Mouse (Mus musculus) spleen, adult 12 weeks (tissue): ENCODE data around the gene Kctd21.

Experiments used
- DNase-seq: peaks from one replicate; pipeline ENCODE4 v3.0.0; 2022; ENCODE audit warnings: low spot score

The Kctd21 gene

DNA sequence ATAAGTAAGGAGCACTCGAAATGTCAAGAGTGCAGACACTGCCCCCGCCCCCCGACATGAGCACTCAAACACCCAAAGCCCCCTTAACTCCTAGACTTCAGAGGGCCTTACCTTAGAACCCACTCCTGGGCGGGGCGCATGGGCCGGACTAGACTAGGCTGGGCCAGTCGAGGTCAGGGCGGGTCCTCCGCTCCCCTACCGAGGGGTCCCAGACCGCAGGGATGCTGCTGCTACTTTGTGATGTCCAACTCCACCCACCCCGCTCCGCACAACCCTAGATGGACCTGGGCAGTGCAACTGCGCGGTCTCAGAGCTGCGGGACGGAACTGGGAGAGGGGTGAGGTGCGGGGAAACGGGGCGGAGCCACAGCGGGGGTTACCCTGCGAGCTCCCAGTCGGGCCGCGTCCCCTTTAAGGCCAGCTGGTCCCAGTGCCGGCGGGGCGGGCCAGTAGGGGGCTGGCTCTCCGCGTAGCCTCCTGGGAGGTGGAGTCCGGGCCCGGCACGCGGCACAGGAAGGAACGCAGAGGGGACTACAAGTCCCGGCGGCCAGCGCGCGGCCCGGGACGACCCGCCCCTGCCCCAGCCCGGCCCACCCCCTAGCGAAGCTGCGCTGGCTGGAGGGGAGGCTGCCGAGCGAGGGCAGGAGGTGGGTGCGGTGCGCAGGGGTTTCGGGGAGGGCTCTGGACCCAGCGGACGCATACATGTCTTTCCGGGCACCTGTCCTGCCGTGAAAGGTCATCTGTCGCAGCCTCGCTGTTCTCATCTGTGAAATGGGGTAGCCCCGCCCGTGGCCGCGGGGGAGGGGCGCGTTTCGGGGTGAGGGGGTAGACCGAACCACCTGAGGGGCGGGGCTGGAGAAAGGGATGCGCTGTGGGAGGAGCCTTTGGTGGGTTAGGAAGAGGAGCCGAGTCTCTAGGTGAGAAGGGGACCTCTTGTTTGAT is at the start of gene Kctd21, which contains the start of gene Usp35:
Gene Kctd21, plus strand, starts transcription at position 602 of the 941 bp plus-strand sequence.
Gene Usp35, minus strand, starts transcription at position 295 of the 941 bp plus-strand sequence.
- DNase-seq: peak; percentile 80

DNA sequence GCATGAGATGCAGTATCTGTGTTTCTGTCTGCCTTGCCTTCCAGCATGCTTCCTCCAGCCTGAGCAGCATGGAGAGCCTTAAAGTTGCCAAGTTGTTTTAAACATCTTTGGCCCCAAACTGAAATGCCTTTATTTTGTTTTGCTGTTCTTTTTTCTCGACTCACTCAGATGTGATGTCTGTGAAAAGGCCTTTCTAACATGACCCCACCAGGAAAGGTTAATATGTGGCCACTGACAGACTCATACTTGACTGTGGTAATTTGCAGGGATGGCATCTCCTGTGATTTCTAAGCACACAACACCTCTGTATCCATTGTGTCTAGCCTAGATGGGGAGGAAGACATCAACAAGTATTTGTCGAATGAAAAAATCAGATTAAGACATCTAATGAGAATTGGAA is 35.1 kb upstream of the Kctd21 start:
- DNase-seq: no peak

DNA sequence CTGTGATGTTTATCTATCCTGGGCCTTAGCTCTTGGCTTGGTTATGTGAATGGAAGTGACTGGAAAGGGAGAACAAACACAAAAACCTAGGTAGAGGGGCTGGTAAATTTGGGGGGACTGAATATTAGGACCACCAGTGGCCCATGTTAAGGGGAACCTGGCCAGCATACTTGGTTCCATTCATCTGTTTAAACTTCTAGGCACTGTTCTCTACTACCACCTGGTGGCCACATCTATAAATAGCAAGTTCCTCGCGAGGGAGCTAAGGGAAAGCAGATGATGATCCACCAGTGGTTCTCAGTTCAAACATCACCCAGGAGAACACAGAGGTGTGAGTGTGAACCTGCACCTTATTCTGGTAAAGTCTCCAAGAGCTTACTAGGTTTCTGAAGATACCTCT is 34.7 kb upstream of the Kctd21 start:
- peak; percentile 21 for DNase-seq

GRCm38 (mm10) chr7:97298279-97298678 is 33.8 kb upstream of the Kctd21 start:
- DNase-seq: no peak

DNA sequence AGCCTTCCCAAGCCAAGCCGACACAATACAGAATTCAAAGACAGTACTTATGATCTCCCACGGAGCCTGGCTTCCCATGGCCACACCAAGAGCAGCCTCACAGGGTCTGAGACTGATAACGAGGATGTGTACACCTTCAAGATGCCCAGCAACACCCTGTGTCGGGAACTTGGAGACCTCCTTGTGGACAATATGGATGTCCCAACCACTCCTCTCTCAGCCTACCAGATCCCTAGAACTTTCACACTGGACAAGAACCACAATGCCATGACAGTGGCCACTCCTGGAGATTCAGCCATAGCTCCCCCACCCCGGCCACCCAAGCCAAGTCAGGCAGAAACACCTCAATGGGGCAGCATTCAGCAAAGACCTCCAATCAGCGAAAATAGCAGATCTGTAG is 33.2 kb upstream of the Kctd21 start:
- no peak for DNase-seq

DNA sequence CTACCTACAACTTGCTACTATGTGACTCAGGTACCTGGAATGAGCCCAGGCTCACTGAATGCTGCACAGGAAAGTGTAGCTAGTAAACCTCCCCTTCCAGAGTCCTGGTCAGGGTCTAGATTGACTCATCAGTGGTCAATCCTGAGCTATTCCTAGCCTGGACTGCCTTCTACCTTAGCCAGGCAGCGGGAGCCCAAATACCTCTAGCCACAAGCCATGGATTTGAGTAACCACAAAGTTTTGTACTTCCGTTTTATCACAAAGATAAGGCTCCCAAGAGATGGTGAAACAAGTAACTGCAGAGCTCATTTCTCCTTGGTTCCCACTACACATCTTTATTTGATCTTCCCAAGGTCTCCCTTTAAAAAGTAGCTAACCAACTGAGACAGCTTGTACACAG is 31.2 kb upstream of the Kctd21 start:
- no peak for DNase-seq

- DNase-seq: no peak
Measured at GRCm38 (mm10) chr7:97301321-97301720, 30.8 kb upstream of the Kctd21 start.

DNA sequence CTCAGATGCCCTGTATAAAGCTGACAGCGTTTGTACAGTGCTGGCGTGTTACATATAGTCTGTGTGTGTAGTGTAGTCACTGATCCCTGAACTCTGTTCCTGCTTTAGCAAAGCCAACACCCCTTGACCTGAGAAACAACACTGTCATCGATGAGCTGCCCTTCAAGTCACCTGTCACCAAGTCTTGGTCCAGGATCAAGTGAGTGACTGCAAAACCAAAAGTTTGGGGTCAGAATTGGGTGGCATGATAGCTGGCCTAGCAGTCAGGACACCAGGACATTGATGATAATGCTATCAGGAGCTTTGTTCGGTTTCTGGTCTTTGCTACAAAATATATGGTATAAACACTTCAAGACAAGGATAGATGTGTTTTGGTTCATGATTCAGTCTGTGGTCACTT is 29.9 kb upstream of the Kctd21 start:
- no peak for DNase-seq

DNA sequence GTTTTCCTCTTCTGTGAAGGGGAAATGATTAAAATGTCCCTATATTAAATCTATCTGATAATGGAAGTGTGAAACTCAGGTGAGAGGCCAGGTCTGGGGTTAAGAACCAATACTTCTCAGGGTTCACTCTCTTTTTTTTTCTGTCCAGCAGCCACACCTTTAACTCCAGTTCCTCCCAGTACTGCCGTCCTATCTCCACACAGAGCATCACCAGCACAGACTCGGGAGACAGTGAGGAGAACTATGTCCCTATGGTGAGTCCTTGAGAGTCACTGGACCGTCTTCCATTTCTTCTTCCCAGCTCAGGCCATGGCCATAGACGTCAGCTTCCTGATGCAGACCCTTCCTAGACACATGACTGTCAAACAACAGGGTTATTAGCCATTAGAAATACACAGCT is 29.3 kb upstream of the Kctd21 start:
- DNase-seq: no peak

GRCm38 (mm10) chr7:97303614-97304013 is 28.5 kb upstream of the Kctd21 start:
- DNase-seq: no peak

DNA sequence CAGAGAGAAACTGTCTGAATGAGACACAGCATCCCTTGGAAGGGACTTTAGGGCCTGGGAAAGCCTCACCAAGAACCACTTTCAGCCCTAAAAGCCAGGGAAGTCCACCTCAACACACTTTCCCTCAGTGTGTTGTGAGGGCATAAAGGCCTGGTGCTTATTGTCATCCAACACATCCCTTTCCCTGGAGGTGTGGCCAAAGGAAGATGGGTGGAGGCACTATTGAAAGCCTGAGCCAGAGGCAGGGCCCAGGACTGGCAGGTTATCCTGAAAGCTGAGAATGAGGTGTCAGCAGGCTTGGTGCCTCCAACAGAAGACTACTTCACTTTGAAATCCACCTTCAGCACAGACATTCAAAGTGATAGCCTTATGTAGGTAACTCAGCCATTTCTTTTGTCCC is 27.7 kb upstream of the Kctd21 start:
- no peak for DNase-seq

- no peak for DNase-seq
Measured at GRCm38 (mm10) chr7:97305206-97305605, 26.9 kb upstream of the Kctd21 start.

DNA sequence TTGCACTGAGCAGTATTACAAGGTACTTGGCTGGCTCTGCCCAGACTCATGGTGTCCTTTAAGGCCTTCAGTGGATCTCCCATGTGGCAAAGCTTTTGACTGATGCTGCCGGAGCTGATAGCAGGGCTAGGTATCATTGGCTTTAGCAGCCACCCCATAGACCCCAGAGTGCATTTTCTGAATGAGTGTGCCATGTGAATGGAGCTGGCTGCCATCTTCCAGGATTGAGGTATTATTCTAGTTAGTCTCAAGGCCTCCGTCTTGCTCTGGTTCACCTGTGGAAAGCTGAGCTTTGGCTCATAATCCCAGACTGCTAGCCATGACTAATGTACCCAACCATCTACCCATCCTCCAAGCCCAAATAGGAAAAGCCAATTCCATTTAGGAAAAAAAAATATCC is 25.3 kb upstream of the Kctd21 start:
- no peak for DNase-seq

DNA sequence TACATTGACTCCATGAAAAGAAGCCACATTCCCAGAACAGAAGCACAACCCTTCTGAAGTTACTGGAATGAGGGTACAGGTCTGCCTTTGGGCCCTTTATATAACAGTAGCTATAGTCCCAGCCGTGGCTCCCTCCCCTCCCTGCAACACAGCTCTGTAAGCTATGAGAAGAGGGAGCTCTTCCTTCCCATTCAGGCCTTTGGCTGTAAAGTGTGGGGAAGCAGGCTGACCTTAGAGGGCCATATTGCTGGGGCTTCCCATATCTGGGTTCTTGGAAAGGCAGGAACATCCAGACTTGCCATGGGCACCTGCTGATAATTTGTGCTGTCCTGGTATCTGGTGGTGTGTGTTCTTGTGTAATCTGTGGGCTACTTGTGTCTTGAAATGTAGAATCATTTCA is 24.6 kb upstream of the Kctd21 start:
- DNase-seq: no peak

DNA sequence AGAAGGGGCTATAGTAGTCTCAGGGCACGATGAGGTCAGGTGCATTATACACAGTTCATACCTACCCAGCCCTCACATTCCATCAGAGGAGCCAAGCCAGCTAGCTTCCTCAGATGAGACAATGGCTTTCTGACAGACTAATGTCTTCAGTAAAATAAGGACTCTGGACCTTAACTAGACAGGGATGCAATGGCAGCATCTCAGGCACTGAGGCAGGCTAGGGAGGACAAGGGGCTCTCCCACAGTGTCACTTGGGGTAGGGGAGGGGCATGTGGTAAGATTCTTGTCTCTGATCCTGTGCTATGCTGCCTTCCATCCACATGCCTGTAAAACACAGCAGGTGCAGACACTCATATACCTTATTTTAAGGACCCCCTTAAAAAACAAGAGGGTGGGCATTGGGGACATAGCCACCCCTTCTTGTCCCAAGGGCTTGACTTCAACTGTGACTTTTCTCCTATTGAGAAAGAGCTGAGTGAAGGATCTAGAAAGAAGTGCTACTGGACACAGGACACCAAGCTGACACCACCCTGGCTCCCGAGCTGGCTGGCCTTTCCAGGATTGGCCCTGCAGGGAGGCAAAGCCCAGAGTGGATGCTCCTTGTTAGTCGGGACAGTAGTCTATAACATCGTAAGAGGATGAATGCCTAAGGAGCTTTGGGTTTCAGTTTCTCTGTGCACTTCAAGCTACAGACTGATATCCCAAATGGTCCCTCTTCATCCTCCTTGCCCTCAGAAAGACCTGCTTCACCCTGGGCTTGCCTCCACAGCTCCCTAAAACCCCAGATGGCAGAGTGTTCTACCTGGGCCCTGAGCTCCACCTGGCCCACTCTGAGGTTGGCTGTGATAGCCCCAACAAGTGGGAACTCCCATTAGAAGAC is 22.4 kb upstream of the Kctd21 start:
- DNase-seq: no peak

- no peak for DNase-seq
Measured at GRCm38 (mm10) chr7:97310341-97310635, 21.8 kb upstream of the Kctd21 start.

GRCm38 (mm10) chr7:97311620-97312019 is 20.5 kb upstream of the Kctd21 start:
- no peak for DNase-seq

DNA sequence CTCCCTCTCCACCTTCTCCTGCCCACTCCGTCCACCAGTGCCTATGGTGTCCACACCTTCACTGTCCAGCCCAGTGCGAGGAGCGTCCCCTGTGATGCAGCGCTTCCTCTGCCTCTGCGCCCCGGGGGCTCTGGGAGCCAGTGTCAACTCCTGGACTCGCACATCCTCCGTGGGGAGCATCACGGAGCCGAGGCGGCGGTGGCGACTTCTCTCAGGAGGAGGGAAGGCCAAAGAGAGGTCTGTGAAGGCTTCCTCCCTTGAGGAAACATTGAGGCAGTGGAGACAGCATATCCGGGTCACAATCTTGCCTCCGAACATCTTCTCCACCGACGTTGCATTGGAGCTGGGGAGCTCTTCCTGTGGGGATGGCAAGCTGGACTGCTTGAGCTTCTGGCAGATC is 19.9 kb upstream of the Kctd21 start:
- DNase-seq: no peak

GRCm38 (mm10) chr7:97312856-97313255 is 19.3 kb upstream of the Kctd21 start:
- DNase-seq: no peak

DNA sequence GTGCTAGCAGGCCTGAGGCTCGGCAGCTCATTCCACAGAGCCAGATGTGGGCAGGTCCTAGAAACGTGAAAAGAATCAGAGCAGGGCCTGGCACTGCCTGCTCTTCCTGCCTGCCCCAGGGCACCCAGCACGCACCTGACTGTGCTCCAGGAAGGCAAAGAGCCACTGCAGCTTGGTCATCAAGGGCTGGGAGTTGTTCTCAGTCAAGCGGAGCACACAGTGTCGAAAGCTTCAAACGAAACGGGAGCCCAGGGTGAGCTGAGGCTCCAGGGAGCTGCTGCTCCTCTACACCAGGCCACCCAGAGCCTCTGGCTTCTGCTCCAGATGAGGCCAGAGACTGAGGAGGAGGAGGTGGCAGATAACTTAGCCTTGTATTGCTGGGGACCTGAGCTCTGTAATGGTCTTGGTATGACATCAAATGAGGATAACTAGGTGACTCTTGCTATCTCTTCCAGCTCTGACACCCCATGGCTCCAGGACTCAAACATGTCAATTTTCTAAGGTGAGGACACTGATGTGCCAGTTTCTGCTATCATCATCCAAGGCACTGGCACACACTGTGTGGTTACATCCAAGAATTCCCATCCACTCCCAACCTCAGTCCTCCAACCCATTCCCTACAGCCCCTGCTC is 18.6 kb upstream of the Kctd21 start:
- no peak for DNase-seq

DNA sequence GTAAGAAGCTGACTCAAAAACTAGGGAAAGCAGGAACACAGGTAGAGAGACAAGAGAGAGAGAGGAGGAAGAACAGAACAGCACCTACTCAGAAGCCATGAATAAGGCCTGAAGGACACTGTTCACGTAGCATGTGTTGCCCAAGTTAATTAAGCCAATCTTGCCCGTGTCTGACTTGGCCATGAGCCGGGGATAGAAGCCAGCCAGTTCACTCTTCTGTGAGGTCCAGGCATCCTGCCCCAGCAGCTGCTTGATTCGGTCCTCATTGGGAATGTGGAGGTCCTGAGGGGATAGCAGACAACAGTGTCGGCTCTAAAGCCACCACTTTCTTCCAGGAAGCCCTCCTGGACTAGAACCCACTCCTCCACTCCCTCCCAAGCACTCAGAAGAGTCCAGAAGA is 17.5 kb upstream of the Kctd21 start:
- DNase-seq: no peak

- DNase-seq: no peak
Measured at GRCm38 (mm10) chr7:97315656-97316055, 16.5 kb upstream of the Kctd21 start.

GRCm38 (mm10) chr7:97317706-97318105 is 14.4 kb upstream of the Kctd21 start:
- no peak for DNase-seq
